Mouse (Mus musculus) lung, adult 2 months (tissue): ENCODE data around the gene Mindy3. TPM values are rescaled to one million over a fixed set of nuclear protein-coding genes. Genes with fewer than 3 reads are reported as not detected.

Experiments
- DNase-seq: peaks from one replicate; pipeline ENCODE4 v3.0.0; 2022
- H3K4me1 ChIP-seq: fragments of 200-500 bp; 2 replicates; pipeline ENCODE4 v1.6.1; 2011; ENCODE audit warnings: low read length; ENCODE audit not compliant: control insufficient read depth, insufficient read depth
- H3K4me3 ChIP-seq: fragments of 200-500 bp; replicated peaks from 2 replicates; pipeline ENCODE3; 2011; ENCODE audit warnings: low read depth, mild to moderate bottlenecking, control low read depth, low read length; ENCODE audit errors: extremely low read depth
- CTCF ChIP-seq: fragments of 200-500 bp; IDR thresholded peaks from 2 replicates; pipeline ENCODE4 v1.5.1; 2011; ENCODE audit warnings: mild to moderate bottlenecking, low read length, control low read depth; ENCODE audit not compliant: insufficient read depth
- POLR2A ChIP-seq: fragments of 200-500 bp; IDR thresholded peaks from 2 replicates; pipeline ENCODE4 v1.6.1; 2011; ENCODE audit warnings: low read depth, mild to moderate bottlenecking, control low read depth, low read length, borderline replicate concordance; ENCODE audit errors: extremely low read depth
- WGBS: fragments of 180-500 bp; shearing (Covaris S2); methylation state at CpG from one replicate; pipeline ENCODE4 v1.1.7; 2018; 5-methylcytosine and 5-hydroxymethylcytosine counted together
- polyA plus RNA-seq: library from polyadenylated mRNA; depleted of rRNA; stranded (reverse); fragments of >200 nt; gene quantifications from 2 replicates; pipeline ENCODE4 v1.2.3, GENCODE M21; 2012

Mindy3 gene
- polyA plus RNA-seq, 1 experiment, result 69.2 TPM

DNA sequence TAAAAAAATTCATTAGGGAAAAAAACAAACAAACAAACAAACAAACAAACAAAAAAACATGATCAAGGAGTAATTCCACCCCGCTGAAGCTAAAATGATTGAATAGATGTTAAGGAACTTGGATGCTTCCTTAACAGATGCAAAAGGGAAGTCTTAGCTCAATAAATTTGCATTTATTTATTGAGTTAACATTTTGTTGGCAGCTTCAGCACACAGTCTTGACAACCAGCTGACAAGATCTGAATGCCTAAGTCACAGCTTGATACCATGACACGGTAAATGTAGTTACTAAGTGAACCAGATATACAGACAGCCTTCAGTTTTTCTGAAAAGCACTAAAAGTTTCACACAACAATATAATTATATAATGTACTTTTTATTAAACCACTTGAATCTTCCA is 89.7 kb downstream of the Mindy3 start:
- WGBS, result 38% methylated on average over 2 of the region's 2 CpGs
- TF ChIP-seq CTCF, result no peak
- no peak for TF ChIP-seq POLR2A
- H3K4me3 ChIP-seq, result no peak overlapping the region
- DNase-seq, result no peak
- peaks cover 3% of the 10 kb centered on the region for H3K4me1 ChIP-seq

GRCm38 (mm10) chr2:12329068-12329407 is 90.2 kb downstream of the Mindy3 start:
- no peak overlapping the region for H3K4me3 ChIP-seq
- 30% methylated on average over 5 of the region's 5 CpGs for WGBS
- no peak for TF ChIP-seq CTCF
- no peak for TF ChIP-seq POLR2A
- DNase-seq, result no peak
- H3K4me1 ChIP-seq, result peaks cover 3% of the 10 kb centered on the region

GRCm38 (mm10) chr2:12328355-12329067 is 90.8 kb downstream of the Mindy3 start:
- no peak for DNase-seq
- 53% methylated on average over 8 of the region's 8 CpGs for WGBS
- H3K4me1 ChIP-seq, result peaks cover 3% of the 10 kb centered on the region
- no peak for TF ChIP-seq POLR2A
- no peak for TF ChIP-seq CTCF
- no peak overlapping the region for H3K4me3 ChIP-seq

GRCm38 (mm10) chr2:12327691-12328354 is 91.4 kb downstream of the Mindy3 start:
- 41% methylated on average over 11 of the region's 11 CpGs for WGBS
- H3K4me3 ChIP-seq, result no peak overlapping the region
- no peak for DNase-seq

GRCm38 (mm10) chr2:12327216-12327615 is 92.1 kb downstream of the Mindy3 start:
- DNase-seq, result no peak

More at GRCm38 (mm10) chr2:12327691-12328354, 91.4 kb downstream of the Mindy3 start:
- no peak for TF ChIP-seq CTCF
- no peak for TF ChIP-seq POLR2A
- H3K4me1 ChIP-seq, result peaks cover 3% of the 10 kb centered on the region

DNA sequence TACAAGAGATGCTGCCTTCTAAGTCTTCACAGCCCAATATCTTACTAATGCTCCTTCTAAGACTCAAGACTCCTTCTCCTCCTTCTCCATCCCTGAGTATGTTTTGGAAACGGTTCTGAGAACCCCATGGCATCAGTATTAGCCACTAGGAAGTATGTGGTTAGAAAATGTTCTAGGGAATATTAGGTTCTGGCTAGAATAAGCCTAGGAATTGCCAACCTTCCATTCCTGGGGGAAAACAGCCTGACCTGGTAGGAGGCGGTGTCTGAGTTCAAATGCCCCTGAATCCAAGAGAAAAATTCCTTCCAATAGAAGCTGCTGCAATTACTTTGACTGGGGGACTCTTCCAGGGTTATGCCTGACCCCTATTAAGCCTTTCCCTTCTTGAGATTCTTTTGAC is 93.4 kb downstream of the Mindy3 start:
- no peak for DNase-seq
- H3K4me1 ChIP-seq, result peaks cover 3% of the 10 kb centered on the region
- H3K4me3 ChIP-seq, result no peak overlapping the region
- TF ChIP-seq POLR2A (no peak), CTCF (no peak)
- WGBS, result 65% methylated on average over 2 of the region's 2 CpGs

More at GRCm38 (mm10) chr2:12327216-12327615, 92.1 kb downstream of the Mindy3 start:
- H3K4me3 ChIP-seq, result no peak overlapping the region
- 18% methylated on average over 10 of the region's 10 CpGs for WGBS
- H3K4me1 ChIP-seq, result peaks cover 3% of the 10 kb centered on the region
- TF ChIP-seq CTCF (no peak), POLR2A (no peak)

DNA sequence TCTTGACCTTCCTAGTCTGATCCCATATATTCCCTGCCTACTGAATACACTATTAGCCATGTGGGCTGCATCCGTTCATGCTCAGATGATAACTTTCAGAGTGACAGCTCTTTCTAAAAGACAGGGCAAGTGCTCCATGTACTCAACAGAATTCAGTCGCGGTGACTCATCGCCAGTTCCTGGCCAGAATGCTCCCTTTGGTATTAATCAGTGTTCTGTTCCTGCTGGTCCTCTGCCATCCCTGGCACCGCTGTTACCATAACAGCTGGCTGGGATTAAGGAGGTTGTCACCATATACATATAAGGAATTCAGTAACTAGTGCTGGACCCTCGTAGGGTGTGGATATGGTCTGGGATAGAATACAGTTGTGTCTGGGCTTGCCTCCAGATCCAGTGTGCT is 93.9 kb downstream of the Mindy3 start:
- no peak overlapping the region for H3K4me3 ChIP-seq
- 61% methylated on average over 6 of the region's 6 CpGs for WGBS
- DNase-seq, result peak; percentile 24
- H3K4me1 ChIP-seq, result peaks cover 3% of the 10 kb centered on the region
- TF ChIP-seq CTCF (no peak), POLR2A (no peak)

DNA sequence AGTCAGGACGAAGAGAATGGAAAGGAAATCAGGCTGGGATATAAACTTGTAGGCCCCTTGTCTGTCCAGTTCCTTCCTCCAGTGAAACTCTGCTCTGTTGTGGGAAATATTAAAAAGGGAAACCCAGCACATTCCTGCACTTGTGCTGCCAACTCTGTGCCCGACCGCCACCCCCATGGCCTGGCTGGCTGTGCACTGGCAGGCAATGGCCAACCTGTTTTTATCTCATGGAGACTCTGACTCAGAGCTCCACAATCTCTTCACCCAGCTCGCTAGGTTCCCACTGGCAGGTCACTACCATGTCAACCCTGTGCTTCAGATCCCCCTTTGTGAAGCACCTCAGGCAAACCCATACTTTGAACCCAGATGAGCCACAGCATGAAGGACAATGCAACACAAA is 98.4 kb downstream of the Mindy3 start:
- Histone ChIP-seq H3K4me1 (no peaks in the 10 kb centered on the region), H3K4me3 (no peak overlapping the region)
- no peak for TF ChIP-seq CTCF
- no peak for TF ChIP-seq POLR2A
- DNase-seq, result no peak
- 66% methylated on average over 4 of the region's 4 CpGs for WGBS

GRCm38 (mm10) chr2:12318715-12319114 is 100.6 kb downstream of the Mindy3 start:
- no peak for DNase-seq
- 71% methylated on average over 3 of the region's 3 CpGs for WGBS

DNA sequence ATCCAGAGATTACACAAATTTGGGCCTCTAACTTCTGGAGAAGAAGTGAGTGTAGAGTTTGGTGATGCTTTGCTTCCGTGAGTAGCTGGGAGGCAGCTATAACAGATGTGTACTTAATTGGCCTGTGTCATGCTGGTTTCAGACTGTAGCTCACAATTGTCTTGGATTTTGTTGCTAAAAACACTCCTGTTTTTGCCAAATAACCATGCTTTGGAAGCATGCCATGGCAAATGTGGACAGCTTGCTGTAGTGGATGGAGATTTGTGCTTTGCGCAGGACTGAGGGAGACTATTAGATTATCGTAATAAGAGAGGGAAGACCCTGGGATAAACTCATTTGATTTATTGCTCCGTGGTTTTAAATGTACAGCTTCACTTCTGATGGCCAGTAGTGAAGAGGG is 101.2 kb downstream of the Mindy3 start:
- H3K4me1 ChIP-seq, result no peaks in the 10 kb centered on the region
- TF ChIP-seq CTCF (no peak), POLR2A (no peak)
- DNase-seq, result no peak
- H3K4me3 ChIP-seq, result no peak overlapping the region
- WGBS, result 74% methylated on average over 4 of the region's 4 CpGs

More at GRCm38 (mm10) chr2:12318715-12319114, 100.6 kb downstream of the Mindy3 start:
- no peak overlapping the region for H3K4me3 ChIP-seq
- TF ChIP-seq CTCF, result no peak
- no peak for TF ChIP-seq POLR2A
- no peaks in the 10 kb centered on the region for H3K4me1 ChIP-seq
